Mouse (Mus musculus) midbrain, embryonic 11.5 days (tissue): ENCODE measurements around the gene Mrpl4. TPM values are rescaled to one million over a fixed set of nuclear protein-coding genes. Genes with fewer than 3 reads are reported as not detected.

ENCODE experiments used
- ATAC-seq: fragments of 200-750 bp; cut with Nextera tagmentation; 2 replicates; pipeline ENCODE4 v1.8.0; 2017; ENCODE audit warnings: moderate TSS enrichment, moderate library complexity; ENCODE audit not compliant: low FRiP score
- DNase-seq: peaks from one replicate; pipeline ENCODE4 v3.0.0; 2015; ENCODE audit warnings: low spot score; ENCODE audit errors: missing footprints
- H3K27ac ChIP-seq: fragments of 300-500 bp; sonication (generic); 2 replicates; pipeline ENCODE4 v1.5.1; 2014; ENCODE audit warnings: low read depth, low read length
- H3K27me3 ChIP-seq: fragments of 300-500 bp; sonication (generic); 2 replicates; pipeline ENCODE4 v1.6.1; 2014; ENCODE audit warnings: mild to moderate bottlenecking, low read length, moderate library complexity, mixed read lengths; ENCODE audit not compliant: control insufficient read depth, insufficient read depth
- H3K36me3 ChIP-seq: fragments of 300-500 bp; sonication (generic); 2 replicates; pipeline ENCODE4 v1.6.1; 2014; ENCODE audit warnings: mild to moderate bottlenecking, low read length, moderate library complexity, mixed read lengths; ENCODE audit not compliant: control insufficient read depth, insufficient read depth
- H3K4me1 ChIP-seq: fragments of 300-500 bp; sonication (generic); 2 replicates; pipeline ENCODE4 v1.6.1; 2014; ENCODE audit warnings: low read length; ENCODE audit not compliant: control insufficient read depth, insufficient read depth
- H3K4me2 ChIP-seq: fragments of 300-500 bp; sonication (generic); 2 replicates; pipeline ENCODE4 v1.6.1; 2014; ENCODE audit warnings: mild to moderate bottlenecking, moderate library complexity
- H3K4me3 ChIP-seq: fragments of 300-500 bp; sonication (generic); 2 replicates; pipeline ENCODE4 v1.5.1; 2014; ENCODE audit warnings: low read depth, low read length
- H3K9ac ChIP-seq: fragments of 300-500 bp; sonication (generic); 2 replicates; pipeline ENCODE4 v1.6.1; 2014; ENCODE audit warnings: low read length
- H3K9me3 ChIP-seq: fragments of 300-500 bp; sonication (generic); 2 replicates; pipeline ENCODE4 v1.6.1; 2016; ENCODE audit warnings: low read length; ENCODE audit not compliant: control insufficient read depth
- WGBS: fragments of 180-500 bp; shearing (Covaris S2); extraction: QIAGEN DNeasy Blood & Tissue Kit; methylation state at CpG from one replicate; pipeline ENCODE4 v1.1.7; 2014; 5-methylcytosine and 5-hydroxymethylcytosine counted together
- polyA plus RNA-seq: library from polyadenylated mRNA; unstranded; fragments of >200 nt; fragmentation: Nextera tagmentation; extraction: Ambion mirVana; gene quantifications from 2 replicates; pipeline ENCODE4 v1.2.1, GENCODE M21; 2014

The Mrpl4 gene
- 120 and 121 TPM in 2 replicates for polyA plus RNA-seq

DNA sequence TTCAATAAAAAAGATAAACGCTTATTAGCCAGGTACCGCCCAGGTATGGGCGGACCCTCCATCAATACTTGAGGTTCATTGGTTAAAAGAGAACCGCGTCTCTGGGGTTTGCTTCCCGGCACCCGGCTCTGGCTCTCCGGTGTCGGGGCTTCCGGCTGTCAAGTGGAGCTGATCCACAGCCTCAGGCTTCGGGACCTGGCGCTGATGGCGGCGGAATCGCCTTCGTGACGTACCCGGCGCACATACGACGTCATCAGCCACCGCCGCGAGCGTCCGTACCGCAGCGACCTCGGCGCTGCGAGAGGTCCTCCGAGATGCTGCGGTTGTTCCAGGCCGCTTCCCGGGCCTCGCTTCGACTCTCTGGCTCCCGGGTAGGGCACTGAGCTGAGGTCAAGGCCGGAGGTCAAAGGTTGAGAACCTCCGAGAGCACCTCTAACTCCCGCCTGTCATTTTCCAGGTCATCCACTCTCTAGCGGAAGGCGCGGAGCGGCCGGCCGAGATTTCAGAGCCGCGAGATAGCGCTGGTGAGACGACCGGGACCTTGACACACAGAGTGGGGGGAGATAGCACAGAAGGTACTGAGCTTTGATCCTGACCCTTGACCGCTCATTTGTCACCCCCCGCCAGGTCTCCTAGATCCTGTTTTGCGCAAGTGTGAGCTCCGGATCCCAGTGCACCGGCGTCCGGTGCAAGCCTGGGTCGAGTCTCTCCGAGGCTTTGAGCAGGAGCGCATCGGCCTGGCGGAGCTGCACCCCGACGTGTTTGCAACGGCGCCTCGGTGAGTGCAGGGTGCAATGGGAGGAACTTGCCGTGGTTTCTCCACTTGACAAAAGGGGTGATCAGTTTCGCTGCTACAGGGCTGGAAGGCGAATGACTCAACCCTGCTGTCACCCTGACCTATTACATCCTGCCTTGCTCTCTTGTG is at the start of gene Mrpl4:
Mrpl4 (plus strand) TSS at position 112 of the 925 bp plus-strand sequence.
- peak within 1 kb of the TSS; percentile 25; the same call in 1 of the 2 replicates for H3K27ac ChIP-seq
- peak; percentile 99 for DNase-seq
- under 1% methylated on average over 72 of the region's 72 CpGs for WGBS

DNA sequence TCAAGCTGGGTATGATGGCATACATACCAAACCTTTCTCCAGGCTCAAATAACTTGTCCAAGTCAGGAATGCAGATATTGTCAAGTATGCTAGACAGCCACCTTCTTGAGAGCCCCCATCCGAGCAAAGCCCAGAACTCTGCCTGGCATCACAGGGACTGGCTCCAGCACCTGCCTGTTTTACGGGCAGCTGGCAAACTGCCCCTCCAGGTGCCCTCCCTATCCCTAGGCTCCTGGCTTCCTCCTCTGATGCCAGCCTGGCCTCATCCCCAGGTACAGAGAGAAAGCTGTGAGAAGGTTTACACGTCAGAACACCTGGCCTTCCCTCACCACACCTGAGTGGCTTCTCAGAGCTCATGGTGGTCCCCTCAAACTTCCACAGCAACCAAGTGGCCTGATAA is 45.5 kb upstream of the Mrpl4 start:
- no peak overlapping the region for H3K27ac ChIP-seq
- H3K9me3 ChIP-seq, result no peaks in the 10 kb centered on the region
- H3K36me3 ChIP-seq, result no peaks in the 10 kb centered on the region
- ATAC-seq, result no peak
- no peak overlapping the region for H3K9ac ChIP-seq
- no peak overlapping the region for H3K4me3 ChIP-seq
- 78% methylated on average over 3 of the region's 3 CpGs for WGBS
- H3K4me2 ChIP-seq, result no peak overlapping the region
- no peak for DNase-seq
- no peaks in the 10 kb centered on the region for H3K4me1 ChIP-seq
- no peaks in the 10 kb centered on the region for H3K27me3 ChIP-seq

More for the DNA sequence above, at the start of gene Mrpl4:
- H3K9me3 ChIP-seq, result no peaks in the 10 kb centered on the region
- peak within 1 kb of the TSS; percentile 88 for H3K9ac ChIP-seq
- no peaks in the 10 kb centered on the region for H3K27me3 ChIP-seq
- H3K4me1 ChIP-seq, result no peaks in the 10 kb centered on the region
- ATAC-seq, result peak; percentile 90
- peak within 1 kb of the TSS; percentile 85 for H3K4me2 ChIP-seq
- H3K36me3 ChIP-seq, result peaks cover 4% of the 10 kb centered on the region; the same call in 1 of the 2 replicates
- peak within 1 kb of the TSS; percentile 84 for H3K4me3 ChIP-seq

DNA sequence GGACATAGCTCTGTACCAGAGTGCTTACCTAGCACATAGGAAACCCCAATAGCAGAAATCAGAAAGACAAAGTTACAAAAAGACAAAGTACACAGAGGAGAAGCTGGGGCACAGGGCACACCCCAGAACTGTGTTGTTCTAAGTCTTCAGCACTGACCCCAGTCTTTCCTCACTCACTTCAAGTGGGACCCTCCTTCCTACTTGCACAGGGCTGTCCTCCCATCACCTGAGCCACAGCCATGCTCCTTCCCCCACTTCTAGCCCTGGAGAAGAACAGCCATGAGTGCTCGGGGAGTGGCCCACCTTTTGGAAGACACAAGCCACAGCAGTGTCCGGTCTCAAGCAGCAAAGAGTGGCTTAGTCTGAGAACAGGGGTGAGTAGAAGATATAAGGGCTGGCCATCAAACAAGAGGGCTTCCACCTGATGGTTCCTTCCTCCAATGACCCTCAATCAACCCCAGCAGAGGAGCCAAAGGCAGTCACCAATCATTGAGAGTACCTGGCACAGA is 43.1 kb upstream of the Mrpl4 start, which contains the start of gene Dnmt1:
Dnmt1 (minus strand) TSS at position 459 of the 509 bp plus-strand sequence.
- no peak within 1 kb of the TSS for H3K27ac ChIP-seq
- H3K36me3 ChIP-seq, result no peaks in the 10 kb centered on the region
- no peaks in the 10 kb centered on the region for H3K4me1 ChIP-seq
- no peak for ATAC-seq
- peak; percentile 54 for DNase-seq
- no peak within 1 kb of the TSS for H3K4me3 ChIP-seq
- no peaks in the 10 kb centered on the region for H3K9me3 ChIP-seq
- no peak within 1 kb of the TSS for H3K9ac ChIP-seq
- WGBS, result 88% methylated on average over 2 of the region's 2 CpGs
- no peak within 1 kb of the TSS for H3K4me2 ChIP-seq
- H3K27me3 ChIP-seq, result no peaks in the 10 kb centered on the region

DNA sequence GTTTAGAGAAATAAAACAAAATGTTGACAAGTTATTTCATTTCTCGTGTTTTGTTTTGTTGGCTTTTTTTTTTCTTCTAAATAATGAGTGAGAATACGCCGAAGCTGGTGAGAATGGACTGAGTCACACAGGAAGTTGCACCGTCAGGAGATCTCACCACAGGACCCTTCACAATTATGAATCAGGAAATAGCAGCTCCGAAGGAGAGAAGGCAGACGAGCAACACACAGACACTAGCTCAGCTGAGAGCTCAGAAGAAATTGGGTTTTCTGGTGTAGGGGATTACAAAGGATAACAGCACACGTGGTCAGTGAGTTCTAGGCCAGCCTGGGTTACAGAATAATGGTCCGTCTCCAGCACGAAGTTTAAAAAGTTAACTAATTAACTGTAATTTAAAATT is 41.0 kb upstream of the Mrpl4 start:
- H3K4me3 ChIP-seq, result no peak overlapping the region
- DNase-seq (no peak), ATAC-seq (no peak)
- H3K36me3 ChIP-seq, result no peaks in the 10 kb centered on the region
- H3K27me3 ChIP-seq, result no peaks in the 10 kb centered on the region
- no peaks in the 10 kb centered on the region for H3K9me3 ChIP-seq
- H3K9ac ChIP-seq, result no peak overlapping the region
- H3K27ac ChIP-seq, result no peak overlapping the region
- H3K4me2 ChIP-seq, result no peak overlapping the region
- no peaks in the 10 kb centered on the region for H3K4me1 ChIP-seq
- 81% methylated on average over 9 of the region's 9 CpGs for WGBS

DNA sequence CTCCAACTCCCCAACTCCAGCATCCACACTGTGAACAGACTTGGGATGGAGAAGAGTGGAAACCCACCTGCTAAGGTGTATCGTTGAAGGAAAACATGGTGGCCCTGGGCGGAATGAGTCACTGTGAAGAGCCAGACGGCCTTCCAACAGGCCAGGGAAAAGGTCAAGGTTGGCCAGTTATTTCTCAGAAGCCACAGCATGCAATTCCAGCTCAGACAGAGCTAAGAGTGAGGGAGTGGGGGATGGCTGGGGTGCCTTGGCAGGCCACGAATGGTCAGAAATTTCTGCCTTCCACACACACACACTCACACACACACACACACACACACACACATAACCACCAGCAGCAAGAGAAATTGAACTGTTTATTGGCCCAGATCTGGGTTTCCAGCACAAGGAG is 36.9 kb upstream of the Mrpl4 start:
- Histone ChIP-seq H3K4me1 (no peaks in the 10 kb centered on the region), H3K4me3 (no peak overlapping the region), H3K27me3 (no peaks in the 10 kb centered on the region), H3K36me3 (no peaks in the 10 kb centered on the region), H3K9me3 (no peaks in the 10 kb centered on the region), H3K27ac (no peak overlapping the region), H3K4me2 (no peak overlapping the region), H3K9ac (no peak overlapping the region)
- DNase-seq (peak; percentile 10), ATAC-seq (no peak)
- 85% methylated on average over 4 of the region's 4 CpGs for WGBS

DNA sequence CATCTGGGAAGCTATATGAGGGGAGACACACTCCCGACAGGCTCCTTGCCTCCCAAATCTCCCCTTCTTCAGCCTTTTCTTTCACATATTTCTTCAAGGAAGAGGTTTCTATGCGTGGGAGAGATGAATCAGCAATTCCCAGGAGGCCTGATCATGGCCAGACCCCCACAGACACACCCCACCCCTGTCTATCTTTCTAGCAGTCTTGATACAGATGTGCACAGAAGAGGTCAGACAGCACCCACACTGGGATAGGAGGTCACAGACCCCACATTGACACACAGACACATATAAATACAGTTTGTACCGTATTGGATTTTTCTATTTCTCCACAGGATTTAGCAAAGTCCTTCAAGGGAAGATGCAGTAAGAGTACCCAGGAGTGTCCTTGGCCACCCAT is 36.5 kb upstream of the Mrpl4 start:
- Histone ChIP-seq H3K27me3 (no peaks in the 10 kb centered on the region), H3K27ac (no peak overlapping the region), H3K4me3 (no peak overlapping the region), H3K36me3 (no peaks in the 10 kb centered on the region), H3K9ac (no peak overlapping the region), H3K9me3 (no peaks in the 10 kb centered on the region), H3K4me1 (no peaks in the 10 kb centered on the region), H3K4me2 (no peak overlapping the region)
- DNase-seq (peak; percentile 10), ATAC-seq (no peak)
- 89% methylated on average over 3 of the region's 3 CpGs for WGBS

DNA sequence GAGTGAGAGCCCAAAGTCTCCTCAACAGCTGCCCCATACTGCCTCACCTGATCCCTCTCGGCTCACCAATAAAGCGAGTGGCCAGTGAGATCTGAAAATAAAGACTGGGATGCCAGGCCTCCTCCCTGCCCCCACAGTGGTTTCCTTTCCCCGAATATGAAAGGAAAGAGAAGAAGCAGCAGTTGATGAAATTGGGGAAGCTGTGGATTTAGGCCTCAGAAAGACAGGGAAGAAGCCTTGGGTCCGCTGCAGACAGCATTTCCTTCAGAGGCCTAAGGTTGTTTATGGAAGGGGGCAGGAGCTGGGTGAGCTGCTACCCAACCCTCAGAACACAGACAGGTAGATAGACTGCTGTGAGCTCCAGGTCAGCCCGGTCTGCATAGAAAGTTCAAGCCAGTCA is 35.8 kb upstream of the Mrpl4 start:
- ATAC-seq, result no peak
- Histone ChIP-seq H3K4me3 (no peak overlapping the region), H3K9me3 (no peaks in the 10 kb centered on the region), H3K27ac (no peak overlapping the region), H3K4me1 (no peaks in the 10 kb centered on the region), H3K4me2 (no peak overlapping the region), H3K27me3 (no peaks in the 10 kb centered on the region), H3K36me3 (no peaks in the 10 kb centered on the region), H3K9ac (no peak overlapping the region)
- DNase-seq, result peak; percentile 2
- WGBS, result 78% methylated on average over 5 of the region's 5 CpGs

DNA sequence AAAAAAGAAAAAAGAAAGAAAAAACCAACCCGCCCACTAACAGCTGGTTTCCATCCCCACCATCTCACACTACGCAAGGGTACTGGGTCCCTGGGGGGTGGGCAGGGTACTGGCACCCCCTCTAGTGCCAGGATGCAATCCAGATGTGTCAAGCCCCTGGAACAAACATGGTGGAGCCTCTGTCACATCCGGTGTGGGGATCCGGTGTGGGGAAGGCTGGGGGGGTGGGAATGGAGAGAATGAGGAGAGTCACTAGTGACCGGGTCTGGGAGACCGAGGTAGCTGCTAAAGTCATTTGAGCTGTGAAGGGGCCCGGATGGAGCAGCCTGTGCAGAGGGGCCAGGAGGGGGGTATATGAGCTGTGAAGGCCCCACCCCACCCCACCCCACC is 30.8 kb upstream of the Mrpl4 start:
- Histone ChIP-seq H3K9me3 (no peaks in the 10 kb centered on the region), H3K27me3 (peaks cover 4% of the 10 kb centered on the region; the same call in 1 of the 2 replicates), H3K9ac (no peak overlapping the region), H3K4me3 (no peak overlapping the region), H3K4me1 (peaks cover 19% of the 10 kb centered on the region), H3K27ac (no peak overlapping the region), H3K36me3 (no peaks in the 10 kb centered on the region), H3K4me2 (no peak overlapping the region)
- ATAC-seq, result no peak
- DNase-seq, result peak; percentile 61
- 76% methylated on average over 7 of the region's 7 CpGs for WGBS
